Mouse (Mus musculus) retina, adult 2 months (tissue): ENCODE data around the gene Ttll10.

Experiments used
- DNase-seq: peaks from one replicate; pipeline ENCODE4 v3.0.0-alpha.2; 2012; ENCODE audit warnings: low read depth, low spot score

The Ttll10 gene

DNA sequence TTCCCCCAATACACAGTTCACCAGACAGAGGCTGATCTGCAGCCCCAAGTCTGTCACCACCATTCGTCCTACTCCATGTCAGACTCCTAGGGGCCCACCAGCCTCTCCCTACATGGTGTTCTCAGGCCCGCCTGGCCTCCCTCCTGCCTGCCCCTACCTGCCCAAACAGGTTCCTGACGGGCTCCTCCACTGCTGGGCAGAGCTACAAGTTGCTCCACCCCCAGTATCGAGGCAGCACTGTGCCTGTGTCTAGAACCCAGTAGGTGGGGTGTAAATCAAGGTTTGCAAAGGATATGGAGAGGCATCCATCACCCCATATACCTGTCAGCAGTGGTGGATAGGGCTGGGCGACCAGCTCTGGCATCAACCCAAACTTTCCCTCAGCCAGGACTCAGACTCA, at the start of gene Ttll10:
Ttll10 (minus strand) TSS at position 154 of the 400 bp plus-strand sequence.
- DNase-seq, result no peak

DNA sequence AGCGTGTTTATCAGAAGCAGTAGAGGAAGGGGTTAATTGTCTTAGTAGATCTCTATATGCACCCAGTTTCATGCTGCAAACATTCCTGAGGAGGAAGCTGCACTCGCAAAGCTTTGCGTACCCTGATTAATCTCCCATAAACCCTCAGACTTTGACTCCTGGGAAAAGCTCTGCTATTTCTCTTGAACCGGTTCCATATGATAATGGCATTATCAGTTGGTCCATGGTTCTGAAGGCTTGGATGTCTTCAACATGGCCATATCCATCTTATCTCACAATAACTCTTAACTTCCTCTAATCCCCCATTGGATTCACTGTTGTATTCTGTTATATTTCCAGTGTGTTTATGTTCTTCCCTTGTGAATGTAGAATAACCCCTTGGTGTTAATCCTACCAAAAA, 44.1 kb upstream of the Ttll10 start:
- no peak for DNase-seq

DNA sequence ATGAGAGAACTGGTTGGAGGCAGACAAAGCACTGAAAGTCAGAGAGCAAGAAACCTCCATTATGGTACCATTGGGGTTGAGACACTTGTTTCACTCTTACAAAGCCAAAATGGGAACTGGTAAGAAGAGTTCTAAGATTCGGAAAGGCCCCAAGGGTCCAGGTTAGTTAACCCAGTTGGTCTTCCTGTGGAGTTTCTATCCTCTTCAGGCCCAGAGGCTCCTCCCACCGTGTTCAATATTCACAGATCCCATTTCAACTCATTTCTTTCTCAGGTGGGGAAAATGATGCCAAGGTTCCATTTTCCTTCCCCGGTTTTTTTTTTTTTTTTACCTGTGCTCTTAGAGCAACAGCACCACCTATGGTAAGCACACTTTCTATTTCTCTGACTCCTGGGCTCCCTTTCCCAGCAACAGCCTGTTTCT, 42.3 kb upstream of the Ttll10 start:
- DNase-seq, result no peak

DNA sequence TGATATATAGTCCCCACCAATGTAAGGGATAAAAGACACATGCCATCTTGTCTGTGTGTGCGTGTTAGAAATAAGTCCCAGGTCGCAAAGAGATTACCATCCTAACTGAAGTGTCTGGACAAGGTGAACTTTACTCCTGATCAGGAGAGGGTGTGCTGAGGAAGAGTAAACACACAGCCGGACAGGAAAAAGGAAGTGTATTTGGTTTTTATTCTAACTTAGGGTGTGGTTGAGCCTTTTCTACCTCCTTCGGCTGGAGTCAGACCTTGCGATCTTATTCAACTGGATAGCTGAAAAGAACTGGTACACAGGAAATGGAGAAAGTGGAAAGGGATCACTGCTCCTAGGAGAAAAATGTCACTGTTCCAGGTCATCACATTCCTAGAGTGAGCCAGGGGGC, 41.3 kb upstream of the Ttll10 start:
- DNase-seq, result no peak

DNA sequence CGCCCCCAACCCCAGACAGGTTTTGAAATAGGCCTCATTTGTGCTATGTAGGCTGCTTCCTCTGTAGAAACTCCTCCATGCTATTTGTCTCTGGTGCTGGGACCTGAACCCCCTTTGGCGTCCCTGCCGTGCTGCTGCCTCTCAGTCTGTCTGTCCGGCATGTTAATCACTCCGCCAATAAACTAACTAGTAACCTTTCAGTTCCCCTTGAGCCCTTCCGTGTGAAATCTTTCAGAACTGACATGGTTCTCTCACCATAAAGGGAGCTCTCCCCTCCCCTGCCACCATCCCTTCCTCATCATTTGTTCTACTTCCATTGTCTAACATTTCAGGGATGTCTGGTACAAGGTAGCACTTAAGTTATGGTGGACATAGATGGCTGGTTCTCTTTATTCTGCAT, 40.2 kb upstream of the Ttll10 start:
- no peak for DNase-seq

DNA sequence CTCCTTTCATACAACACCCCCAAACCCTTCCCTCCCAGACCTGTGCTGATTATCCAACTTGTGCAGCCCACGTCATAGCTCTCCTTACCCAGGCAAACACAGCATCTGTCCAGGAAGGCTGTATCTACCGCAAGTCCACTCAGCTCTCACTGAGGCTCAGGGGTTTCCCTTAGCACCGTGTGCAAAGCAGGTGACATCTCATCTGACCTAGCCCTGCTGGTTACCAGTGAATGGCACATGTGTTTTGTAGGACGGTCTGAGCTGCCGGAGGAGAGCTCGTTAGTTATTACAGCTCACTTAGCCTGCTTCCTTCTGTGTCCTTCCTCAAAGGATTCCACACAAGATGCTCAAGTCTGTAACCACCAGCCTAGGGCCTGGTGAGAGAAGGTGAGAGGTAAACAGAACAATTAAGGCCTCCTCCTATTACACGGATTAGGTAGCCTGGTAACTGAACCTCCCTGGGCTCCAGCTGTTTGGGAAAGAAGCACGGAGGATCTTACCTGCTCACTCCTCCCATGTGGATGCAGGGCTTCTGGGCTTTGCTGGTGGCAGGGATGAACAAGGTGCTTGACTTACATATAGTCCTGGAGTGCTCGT, 38.7 kb upstream of the Ttll10 start:
- DNase-seq, result no peak

DNA sequence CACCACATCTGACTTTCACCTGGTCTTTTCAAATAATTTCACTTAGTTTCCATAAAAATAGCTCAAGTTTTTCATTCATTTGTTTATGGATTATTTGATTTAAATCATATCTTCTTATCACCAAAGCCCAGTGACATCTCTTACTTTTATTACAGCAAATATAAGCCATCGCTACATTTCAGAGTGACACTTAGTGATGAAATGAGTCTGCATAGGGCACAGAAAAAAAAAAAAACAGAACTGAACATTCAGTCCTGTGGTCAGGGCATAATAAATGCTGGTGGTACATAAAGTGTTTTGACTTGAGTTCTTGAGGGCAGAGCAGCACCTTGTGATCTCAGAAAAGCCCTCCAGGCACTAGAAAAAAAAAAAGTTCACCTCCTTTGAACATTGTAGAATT, 37.0 kb upstream of the Ttll10 start:
- no peak for DNase-seq

DNA sequence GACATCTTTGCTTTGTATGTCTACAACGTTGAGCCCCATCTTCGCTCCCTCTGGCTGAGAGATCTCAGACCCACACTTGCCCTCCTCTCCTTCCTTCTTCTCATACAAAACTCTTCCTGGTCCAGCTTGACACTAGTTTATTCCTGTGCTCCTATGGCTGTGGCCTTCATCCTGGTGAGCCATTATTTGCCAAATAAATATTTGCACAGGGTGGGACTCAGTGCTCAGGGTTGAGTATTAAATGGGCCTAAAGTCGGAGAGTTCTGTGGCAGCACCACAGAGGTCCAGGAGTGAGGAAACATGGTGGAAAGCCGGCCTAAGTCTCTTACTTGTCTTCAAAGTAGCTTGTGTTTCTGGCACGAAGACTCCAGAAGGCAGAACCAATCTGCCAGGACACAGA, 34.5 kb upstream of the Ttll10 start:
- no peak for DNase-seq

DNA sequence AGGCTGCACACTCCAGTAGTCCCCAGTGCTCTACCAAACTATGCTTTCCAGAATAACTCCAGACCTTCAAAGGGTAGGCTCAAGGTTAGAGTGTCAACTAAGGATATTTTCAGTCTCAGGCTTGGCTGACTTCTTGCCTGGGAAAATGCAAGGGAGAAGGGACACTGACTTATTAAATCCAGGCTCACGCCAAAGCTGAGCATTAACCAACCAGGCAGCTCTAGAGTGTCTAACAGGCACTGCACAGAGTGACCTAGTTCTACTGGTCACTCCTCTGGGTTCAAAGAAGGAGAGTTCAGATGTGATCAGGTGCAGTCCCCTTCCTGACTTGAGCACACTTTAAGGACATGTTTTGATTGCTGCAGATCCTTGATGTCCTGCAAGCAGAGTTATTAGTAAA, 33.6 kb upstream of the Ttll10 start:
- no peak for DNase-seq

DNA sequence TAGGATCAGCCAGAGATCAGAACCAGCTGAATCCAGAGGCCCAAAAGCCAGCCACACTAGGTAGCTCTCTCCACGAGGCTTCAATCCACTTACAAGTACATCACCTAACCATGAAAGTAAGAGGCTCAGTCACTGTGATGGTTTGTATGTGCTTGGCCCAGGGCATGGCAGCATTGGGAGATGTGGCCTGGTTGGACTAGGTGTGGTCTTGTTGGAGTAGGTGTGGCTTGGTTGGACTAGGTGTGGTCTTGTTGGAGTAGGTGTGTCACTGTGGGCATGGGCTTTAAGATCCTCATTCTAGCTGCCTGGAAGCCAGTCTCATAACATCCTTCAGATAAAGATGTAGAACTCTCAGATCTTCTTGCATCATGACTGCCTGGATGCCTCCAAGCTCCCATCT, 32.0 kb upstream of the Ttll10 start:
- DNase-seq, result no peak

DNA sequence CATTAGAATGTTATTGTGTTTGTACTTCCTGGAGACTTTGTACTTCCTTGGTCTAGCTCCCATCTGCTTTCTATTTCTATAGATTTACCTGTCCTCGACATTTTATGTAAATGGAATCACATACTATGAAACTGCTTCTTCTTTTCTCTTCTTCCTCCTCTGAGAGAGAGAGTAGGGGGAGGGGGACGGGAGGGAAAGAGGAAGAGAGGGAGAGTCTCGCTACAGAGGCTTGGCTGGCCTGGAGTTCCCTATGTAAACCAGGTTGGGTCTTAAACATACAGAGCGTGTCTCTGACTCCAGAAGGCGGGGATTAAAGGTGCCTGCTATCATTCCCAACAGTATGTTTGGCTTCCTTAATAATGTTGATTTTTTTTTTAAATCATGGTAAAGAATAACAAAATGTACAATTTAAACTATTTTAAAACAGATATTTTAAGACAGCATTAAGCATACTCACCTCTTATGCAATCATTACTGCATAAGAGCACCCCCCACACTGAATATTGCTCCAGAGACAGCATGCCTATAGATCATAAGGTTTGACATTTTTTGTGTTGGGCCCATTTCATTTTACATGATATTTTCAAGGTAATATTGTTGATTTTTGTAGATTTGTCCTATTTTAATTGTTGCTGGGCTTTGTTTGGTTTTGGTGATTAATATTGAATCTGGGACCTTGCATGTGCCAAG, 28.3 kb upstream of the Ttll10 start:
- DNase-seq, result no peak

DNA sequence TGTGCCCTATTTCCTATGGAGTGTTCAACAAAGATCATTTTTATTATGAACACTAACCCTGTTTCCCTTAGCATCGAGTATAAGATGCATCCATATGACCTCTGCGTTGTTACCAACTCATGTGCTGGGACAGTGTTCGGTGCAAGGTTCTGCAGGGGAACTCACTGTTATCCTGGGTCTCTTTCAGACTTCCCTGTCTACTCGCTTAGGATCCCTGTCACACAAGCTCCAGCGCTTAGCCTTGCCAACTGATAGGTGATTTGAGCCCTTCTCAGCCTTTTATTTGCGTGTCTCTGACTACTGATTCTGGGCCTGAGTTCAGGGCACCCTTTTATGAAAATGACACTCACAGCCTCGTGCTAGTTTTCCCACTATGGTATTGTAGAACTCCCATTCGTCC, 26.0 kb upstream of the Ttll10 start:
- no peak for DNase-seq

DNA sequence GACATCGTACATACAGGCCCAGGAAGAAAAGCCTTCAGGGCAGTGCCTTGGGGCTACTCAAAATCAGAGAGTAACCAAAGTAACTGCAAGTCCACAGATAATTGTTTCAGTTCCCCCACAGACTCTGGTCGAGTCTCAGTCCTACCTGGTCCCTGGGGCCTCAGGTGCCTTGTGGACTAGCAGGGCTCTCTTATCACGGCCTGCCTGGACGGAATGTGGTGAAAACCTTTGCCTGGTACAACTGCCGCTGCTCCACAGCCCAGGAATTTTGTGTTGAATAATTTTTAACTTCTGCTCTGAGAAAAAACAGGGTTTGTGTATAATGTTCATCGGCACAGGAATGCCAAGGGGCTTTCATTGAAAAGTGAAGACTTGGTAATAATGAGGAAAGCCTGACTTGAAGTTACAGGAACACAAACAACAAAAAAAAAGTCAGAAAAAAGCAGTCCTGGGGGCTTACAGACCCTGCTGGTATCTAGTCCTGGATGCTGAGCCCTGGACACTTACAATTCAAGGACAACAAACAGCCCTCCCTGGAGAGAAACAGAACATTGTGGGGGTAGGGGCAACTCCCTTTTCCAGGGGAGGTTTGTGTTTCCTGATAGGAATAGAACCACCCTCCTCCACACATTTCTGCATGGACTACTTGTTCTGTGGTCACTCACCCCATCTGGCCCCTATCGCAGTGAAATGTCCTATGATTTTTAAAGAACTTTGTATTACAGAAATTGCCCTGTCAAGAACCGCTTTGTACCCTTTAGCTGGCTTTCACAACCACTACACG, 25.1 kb upstream of the Ttll10 start:
- DNase-seq, result no peak

DNA sequence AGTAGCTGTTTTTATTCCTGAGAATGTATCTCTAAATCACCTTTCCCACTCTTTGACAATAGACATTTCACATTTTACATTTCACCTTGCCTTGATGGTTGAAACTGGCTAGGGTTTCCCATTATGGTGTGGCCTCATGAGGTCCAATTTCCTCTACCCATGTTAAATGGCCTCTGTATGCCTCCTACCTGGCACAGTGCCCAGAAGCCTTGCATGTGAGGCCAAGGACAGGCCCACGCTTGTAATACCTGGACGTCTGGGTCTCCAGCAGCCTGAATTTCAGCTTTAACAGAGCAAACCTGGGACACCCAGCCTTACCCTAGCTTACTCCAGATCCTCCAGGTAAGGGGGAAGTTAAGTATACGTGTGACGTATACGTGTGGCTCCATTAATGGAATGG, 24.1 kb upstream of the Ttll10 start:
- no peak for DNase-seq

DNA sequence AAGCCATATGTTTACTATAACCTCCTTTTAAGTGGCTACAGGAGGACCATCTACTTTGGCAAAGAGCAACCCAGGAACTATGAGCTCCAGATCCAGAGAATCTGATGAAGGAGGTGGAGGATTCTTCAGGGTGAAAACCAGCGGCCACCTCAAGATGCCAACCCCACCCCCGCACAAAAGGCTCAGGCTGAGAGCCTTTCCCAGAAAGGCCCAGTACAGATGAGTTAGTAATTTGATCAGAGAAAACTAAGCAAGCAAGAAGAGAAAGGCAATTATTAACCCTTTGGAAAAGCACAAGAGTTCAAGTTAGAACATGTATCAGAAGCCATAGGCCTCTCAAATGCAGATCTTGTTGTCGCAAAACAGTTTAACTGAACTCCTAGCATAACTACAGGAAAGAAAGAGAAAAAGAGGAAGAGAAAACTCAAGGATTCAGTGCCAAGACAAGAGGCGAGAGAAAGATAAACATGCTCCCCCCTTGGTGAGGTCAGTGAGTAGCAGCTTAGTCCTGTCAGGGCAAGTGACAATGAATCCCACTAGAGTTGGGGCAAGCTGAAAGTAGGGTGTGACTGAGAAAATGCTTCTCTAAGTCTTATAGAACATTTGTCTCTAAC, 23.5 kb upstream of the Ttll10 start:
- DNase-seq, result no peak

DNA sequence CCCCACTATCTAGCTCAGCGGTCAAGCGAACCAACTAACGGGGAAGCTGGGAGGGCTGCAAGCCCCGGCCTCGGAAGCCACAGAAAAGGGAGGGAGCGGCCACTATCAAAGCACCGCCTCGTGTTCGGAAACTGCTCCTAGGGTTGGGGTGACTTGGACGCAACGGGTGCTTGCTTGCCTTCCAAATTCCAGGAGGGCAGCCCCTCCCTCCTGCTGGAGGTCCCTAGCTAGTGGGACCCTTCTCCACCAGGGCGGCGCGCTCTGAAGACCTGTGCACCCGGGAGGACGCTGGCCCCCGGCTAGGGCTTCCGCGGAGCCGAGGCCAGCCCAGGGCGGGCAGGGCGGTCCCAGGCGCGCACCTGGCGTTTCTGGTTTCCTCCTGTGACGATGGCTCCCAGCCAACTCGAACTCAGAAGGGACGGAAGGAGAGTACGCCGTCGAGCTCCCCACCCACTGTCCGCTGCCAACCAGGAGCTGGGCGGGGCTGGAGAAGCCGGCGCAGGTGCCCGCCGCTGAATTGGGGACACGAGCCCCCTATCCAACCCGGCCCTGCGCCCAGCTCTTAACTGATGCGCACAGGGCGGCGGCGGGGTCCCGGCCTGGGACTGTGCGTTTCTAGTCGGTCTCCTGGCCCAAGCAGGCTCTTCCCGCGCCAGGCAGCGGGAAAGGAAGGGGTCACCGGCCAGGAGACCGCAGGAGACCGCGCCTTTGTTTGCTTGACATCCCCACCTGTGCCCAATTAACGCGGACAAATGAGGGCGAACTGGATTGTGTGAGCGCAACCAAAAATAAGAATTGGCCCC, 18.5 kb upstream of the Ttll10 start:
- DNase-seq, result no peak

DNA sequence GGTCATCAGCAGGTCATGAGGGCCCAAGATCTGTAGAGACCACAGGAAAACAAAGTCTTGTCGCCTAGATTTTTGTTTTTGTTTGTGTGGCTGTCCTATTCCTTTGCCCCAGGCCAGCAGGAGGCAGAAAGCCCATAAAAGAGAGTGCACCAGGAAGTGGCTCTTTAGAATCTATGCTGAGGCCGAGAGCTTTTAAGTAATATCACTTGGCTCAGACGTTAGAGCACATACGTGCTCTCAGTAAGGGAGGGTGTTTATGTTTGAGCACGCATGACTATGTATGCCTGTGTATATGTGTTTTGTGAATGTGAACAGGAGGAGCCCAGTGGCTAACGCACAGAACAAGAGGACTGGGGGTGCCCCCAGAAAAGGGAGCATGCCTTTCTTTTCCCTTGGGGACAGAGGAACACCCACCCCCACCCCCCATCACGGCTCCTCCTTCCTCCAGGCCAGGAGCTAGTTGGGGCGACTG, 17.7 kb upstream of the Ttll10 start:
- DNase-seq, result no peak

DNA sequence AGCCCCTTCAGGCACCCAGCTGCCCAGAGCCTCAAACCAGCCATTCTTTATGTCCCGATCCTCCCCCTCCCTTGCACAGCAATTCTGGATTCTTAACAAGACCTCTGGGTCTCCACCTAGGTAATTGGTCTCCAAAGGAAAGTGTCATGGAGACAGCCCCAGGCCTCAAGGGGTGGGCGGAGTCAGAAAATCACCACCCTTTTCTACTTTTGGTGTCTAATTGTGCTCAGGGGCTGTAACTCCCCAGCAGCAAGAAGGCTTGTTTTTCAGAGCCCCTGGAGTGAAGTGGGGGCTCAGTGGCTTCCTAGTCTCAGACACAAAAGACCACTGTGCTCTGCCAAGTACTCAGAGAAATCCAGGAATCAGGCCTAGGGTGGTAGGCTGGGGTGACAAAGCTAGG, 11.5 kb upstream of the Ttll10 start:
- DNase-seq, result no peak

DNA sequence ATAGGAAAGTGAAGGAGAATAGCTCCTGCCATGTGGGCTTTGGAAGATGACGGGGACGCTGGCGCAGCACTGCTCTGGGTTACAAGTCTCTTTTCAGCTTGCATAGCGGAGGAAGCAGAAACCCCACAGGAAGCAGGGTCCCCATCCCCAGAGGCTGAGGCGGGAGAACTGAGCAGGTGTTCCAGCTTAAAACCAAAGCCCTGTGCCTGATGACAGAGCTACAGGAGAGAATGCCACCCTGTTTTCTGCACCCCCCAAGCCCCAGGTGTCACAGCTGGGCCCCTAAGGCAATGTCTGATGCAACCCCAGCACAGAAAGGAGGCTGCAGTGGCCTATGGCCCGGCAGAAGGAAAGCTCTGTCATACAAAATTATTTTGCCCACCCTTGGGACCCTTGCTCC, 11.1 kb upstream of the Ttll10 start:
- DNase-seq, result no peak

DNA sequence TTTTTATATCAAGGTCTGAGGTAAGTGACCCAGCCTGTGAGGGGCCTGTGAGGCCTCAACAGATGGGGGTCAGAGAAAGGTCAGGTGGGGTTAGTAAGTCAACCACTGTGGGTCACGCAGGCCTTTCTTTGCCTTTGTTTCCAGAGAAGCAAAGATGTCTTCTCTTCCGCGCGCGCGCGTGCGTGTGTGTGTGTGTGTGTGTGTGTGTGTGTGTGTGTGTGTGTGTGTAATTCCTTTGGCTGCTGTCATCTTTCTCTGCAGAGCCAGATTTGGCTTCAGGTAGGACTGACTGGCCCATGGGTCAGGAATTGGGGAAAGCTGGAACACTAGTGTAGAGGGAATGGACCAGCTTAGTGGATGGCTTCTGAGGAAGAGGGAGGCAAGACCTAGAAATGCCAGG, 10.5 kb upstream of the Ttll10 start:
- no peak for DNase-seq

DNA sequence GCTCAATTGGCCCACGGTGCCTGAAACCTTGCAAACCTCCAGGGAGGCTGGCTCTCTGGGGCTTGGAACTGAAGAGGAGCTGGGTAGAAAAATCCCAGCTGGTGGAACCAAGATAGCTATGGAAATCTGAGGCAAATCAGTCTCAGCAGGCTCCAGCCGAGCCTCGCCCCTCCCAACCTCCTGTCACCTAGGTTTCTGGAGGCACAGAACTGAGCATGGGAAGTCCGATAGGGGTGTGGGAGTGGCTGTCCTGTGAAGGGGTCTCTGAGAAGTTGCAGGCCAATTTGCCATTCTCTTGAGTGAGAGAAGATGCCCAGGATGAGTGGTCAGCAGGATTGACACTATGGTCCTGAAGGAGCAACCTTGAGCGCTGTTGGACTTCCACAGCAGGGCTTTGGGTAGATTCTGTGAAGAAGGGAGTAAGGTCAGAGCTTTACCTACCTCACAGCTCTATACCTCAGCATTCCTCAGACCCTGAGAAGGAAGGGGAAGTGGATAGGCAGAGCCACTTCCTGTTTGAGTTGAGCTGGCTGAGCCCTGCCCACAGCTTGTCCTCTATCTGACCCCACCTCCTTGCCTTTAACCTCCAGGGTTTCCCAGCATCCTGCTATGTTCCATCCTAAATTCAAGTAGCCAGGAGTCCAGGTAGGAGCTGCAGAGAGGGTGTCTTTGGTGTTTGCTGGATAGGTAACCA, 8.2 kb upstream of the Ttll10 start:
- DNase-seq, result no peak
